Mouse (Mus musculus) left cerebral cortex, adult 2 months (tissue): ENCODE measurements around the gene Foxp1. TPM values are rescaled to one million over a fixed set of nuclear protein-coding genes. Genes with fewer than 3 reads are reported as not detected.

Experiments
- DNase-seq, 2 experiments: peaks; one replicate each; pipeline ENCODE4 v3.0.0; 2021 to 2022; ENCODE audit warnings: low spot score in 2 of 2, mixed read lengths in 1 of 2; ENCODE audit errors: extremely low spot score in 1 of 2
- H3K27ac ChIP-seq: fragments of 200-600 bp; 2 replicates; pipeline ENCODE4 v1.8.1; 2022
- H3K4me3 ChIP-seq: fragments of 200-600 bp; 2 replicates; pipeline ENCODE4 v1.8.1; 2022
- CTCF ChIP-seq: fragments of 200-600 bp; IDR thresholded peaks from 2 replicates; pipeline ENCODE4 v1.8.1; 2022; ENCODE audit warnings: antibody characterized with exemption, mild to moderate bottlenecking, moderate library complexity
- intact Hi-C: fragments of 180-260 bp; cut with DNase I; formaldehyde crosslinking; loops from one replicate; pipeline ENCODE4 v1.15.1; 2025
- total RNA-seq, 2 experiments: library from RNA; stranded (reverse); gene quantifications; 2 replicates each; pipeline ENCODE4 v1.2.3; 2021

Foxp1 gene
- total RNA-seq, 2 experiments from 2014 or later: 133 to 139 TPM

- intact Hi-C loops: loop anchor here (5.0 kb wide), 1 partner anchor 182 kb away; the partner anchor contains the start of gene Foxp1
- no peak for TF ChIP-seq CTCF
- Histone ChIP-seq H3K27ac (no peak overlapping the region), H3K4me3 (no peak overlapping the region)
- DNase-seq: no peak
These were observed 182.4 kb downstream of the Foxp1 start for GRCm38 (mm10) chr6:99339986-99340721.

GRCm38 (mm10) chr6:99339343-99339620 lies 183.2 kb downstream of the Foxp1 start:
- intact Hi-C loops: loop anchor here (5.0 kb wide), 1 partner anchor 183 kb away; the partner anchor contains the start of gene Foxp1
- no peak for TF ChIP-seq CTCF
- DNase-seq: no peak
- no peak overlapping the region for H3K27ac ChIP-seq
- no peak overlapping the region for H3K4me3 ChIP-seq

GRCm38 (mm10) chr6:99338593-99339342 lies 183.8 kb downstream of the Foxp1 start:
- no peak for DNase-seq
- no peak overlapping the region for H3K27ac ChIP-seq
- no peak overlapping the region for H3K4me3 ChIP-seq
- intact Hi-C loops: loop anchor here (5.0 kb wide), 1 partner anchor 184 kb away; the partner anchor contains the start of gene Foxp1
- no peak for TF ChIP-seq CTCF

GRCm38 (mm10) chr6:99338174-99338573 lies 184.3 kb downstream of the Foxp1 start:
- no peak for DNase-seq
- TF ChIP-seq CTCF: no peak
- Histone ChIP-seq H3K27ac (no peak overlapping the region), H3K4me3 (no peak overlapping the region)
- intact Hi-C loops: loop anchor here (5.0 kb wide), 1 partner anchor 184 kb away; the partner anchor contains the start of gene Foxp1

GRCm38 (mm10) chr6:99337575-99337974 lies 184.9 kb downstream of the Foxp1 start:
- no peak for DNase-seq
- intact Hi-C loops: loop anchor here (5.0 kb wide), 1 partner anchor 185 kb away; the partner anchor contains the start of gene Foxp1
- Histone ChIP-seq H3K27ac (no peak overlapping the region), H3K4me3 (no peak overlapping the region)
- no peak for TF ChIP-seq CTCF

- intact Hi-C loops: loop anchor here (5.0 kb wide), 1 partner anchor 186 kb away; the partner anchor contains the start of gene Foxp1
- Histone ChIP-seq H3K4me3 (no peak overlapping the region), H3K27ac (no peak overlapping the region)
- no peak for DNase-seq
- TF ChIP-seq CTCF: no peak
These were observed 186.3 kb downstream of the Foxp1 start for GRCm38 (mm10) chr6:99336191-99336590.

- Histone ChIP-seq H3K27ac (no peak overlapping the region), H3K4me3 (no peak overlapping the region)
- DNase-seq: no peak
- intact Hi-C loops: loop anchor here (5.0 kb wide), 1 partner anchor 187 kb away; the partner anchor contains the start of gene Foxp1
- TF ChIP-seq CTCF: no peak
These were observed 187.2 kb downstream of the Foxp1 start for GRCm38 (mm10) chr6:99335174-99335830.

- no peak overlapping the region for H3K27ac ChIP-seq
- no peak for TF ChIP-seq CTCF
- no peak overlapping the region for H3K4me3 ChIP-seq
- DNase-seq: no peak
- intact Hi-C loops: no loop called here
These were observed 188.3 kb downstream of the Foxp1 start for GRCm38 (mm10) chr6:99334255-99334654.

GRCm38 (mm10) chr6:99333127-99333526 lies 189.4 kb downstream of the Foxp1 start:
- Histone ChIP-seq H3K27ac (no peak overlapping the region), H3K4me3 (no peak overlapping the region)
- intact Hi-C loops: no loop called here
- no peak for DNase-seq
- TF ChIP-seq CTCF: no peak

GRCm38 (mm10) chr6:99330169-99330568 lies 192.4 kb downstream of the Foxp1 start:
- intact Hi-C loops: no loop called here
- Histone ChIP-seq H3K4me3 (no peak overlapping the region), H3K27ac (no peak overlapping the region)
- TF ChIP-seq CTCF: no peak
- DNase-seq: no peak

- H3K27ac ChIP-seq: no peak overlapping the region
- intact Hi-C loops: no loop called here
- no peak for TF ChIP-seq CTCF
- DNase-seq: no peak
- no peak overlapping the region for H3K4me3 ChIP-seq
These were observed 193.9 kb downstream of the Foxp1 start for GRCm38 (mm10) chr6:99328634-99329033.

- no peak overlapping the region for H3K4me3 ChIP-seq
- no peak for TF ChIP-seq CTCF
- no peak for DNase-seq
- no peak overlapping the region for H3K27ac ChIP-seq
- intact Hi-C loops: no loop called here
These were observed 194.4 kb downstream of the Foxp1 start for GRCm38 (mm10) chr6:99328146-99328545.
